Mouse (Mus musculus): ENCODE measurements at regions not wholly inside any gene's neighbourhood (a gene's known extent, or its start where the extent isn't known, plus 50 kb on each side); places are given as distances from the start of the nearest gene placed in this dataset.

DNA sequence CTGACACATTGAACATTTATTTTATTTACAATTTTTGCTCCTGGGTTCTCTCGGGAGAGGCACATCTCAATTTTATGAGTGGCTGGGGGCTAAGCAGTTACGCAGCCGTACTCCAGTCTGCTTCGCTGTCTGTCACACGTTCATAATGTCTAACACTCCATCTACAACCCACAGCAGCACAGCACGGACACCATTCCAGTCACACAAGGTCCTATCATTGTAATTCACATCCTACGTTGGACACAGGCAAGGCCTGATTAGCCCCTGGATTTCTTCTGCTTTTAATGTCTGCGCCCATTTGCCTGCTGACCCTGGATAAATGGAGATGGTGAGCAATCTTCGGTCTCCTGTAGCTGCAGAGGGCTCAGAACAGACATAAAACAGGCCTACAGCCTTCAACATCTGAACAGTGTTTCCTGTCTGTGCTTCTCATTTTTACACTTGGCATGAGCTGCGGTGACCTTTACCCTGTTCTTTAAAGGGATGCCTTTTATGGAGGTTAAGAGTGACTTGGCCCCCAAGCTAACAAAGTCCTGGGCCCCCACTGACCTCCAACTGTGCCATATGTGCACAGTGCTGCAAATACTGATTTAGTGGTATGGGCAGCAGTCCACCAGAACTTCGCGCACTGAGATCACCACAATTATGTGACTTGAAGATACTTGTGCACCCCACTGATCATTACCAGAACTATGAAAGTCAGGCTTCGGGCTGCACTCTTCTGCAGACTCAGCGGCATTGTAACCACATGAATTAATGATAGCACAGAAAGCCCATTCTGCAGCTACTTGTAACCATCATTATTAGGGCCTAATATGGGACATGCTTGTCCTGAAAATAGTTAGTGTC lies 281.9 kb upstream of the Epha3 start:
- 84% methylated on average over 14 of the region's 14 CpGs for WGBS
- Histone ChIP-seq H3K4me3 (replicated peaks) (no peak overlapping the region), H3K36me3 (no peaks in the 10 kb centered on the region), H3K27ac (no peak overlapping the region), H3K27me3 (no peaks in the 10 kb centered on the region), H3K9ac (replicated peaks) (no peak overlapping the region), H3K4me1 (replicated peaks) (no peaks in the 10 kb centered on the region), H3K9me3 (no peaks in the 10 kb centered on the region), H3K4me2 (replicated peaks) (no peak overlapping the region)
- ATAC-seq, result no peak
